Mouse (Mus musculus): Measurements from ENCODE around the gene Tada3. TPM values are rescaled to one million over a fixed set of nuclear protein-coding genes. Genes with fewer than 3 reads are reported as not detected.
A peak's percentile ranks its signal among the peaks of the same experiment; 100 is the strongest.

Gene Tada3
- polyA plus RNA-seq, 1 experiment from 2014 or later, result 78.5 TPM

- WGBS, result 2% methylated on average over 51 of the region's 51 CpGs
- H3K27me3 ChIP-seq (ENCODE audit: control insufficient read depth, insufficient read depth, low read length), result no peaks in the 10 kb centered on the region
- H3K4me2 ChIP-seq (ENCODE audit: low read depth, low read length), result peak overlapping the region; percentile 74
- H3K4me3 ChIP-seq (ENCODE audit: low read depth, low read length), result peak overlapping the region; percentile 34
- H3K9me3 ChIP-seq (ENCODE audit: control insufficient read depth, low read length), result no peaks in the 10 kb centered on the region
- peak overlapping the region; percentile 50 for H3K27ac ChIP-seq (ENCODE audit: low read depth, low read length)
- H3K9ac ChIP-seq (replicated peaks; ENCODE audit: low read depth, low read length), result peak overlapping the region; percentile 58
- peaks cover 5% of the 10 kb centered on the region; the same call in 1 of the 2 replicates for H3K4me1 ChIP-seq (ENCODE audit: control insufficient read depth, insufficient read depth, low read length)
- H3K36me3 ChIP-seq (ENCODE audit: control insufficient read depth, insufficient read depth, low read length), result peaks cover 33% of the 10 kb centered on the region
- peak; percentile 90 for ATAC-seq (ENCODE audit: low read depth)
Measured at GRCm38 (mm10) chr6:113392387-113393071, 14.8 kb upstream of the Tada3 start.

- peak overlapping the region; percentile 74 for H3K4me2 ChIP-seq (ENCODE audit: low read depth, low read length)
- peaks cover 5% of the 10 kb centered on the region; the same call in 1 of the 2 replicates for H3K4me1 ChIP-seq (ENCODE audit: control insufficient read depth, insufficient read depth, low read length)
- ATAC-seq (ENCODE audit: low read depth), result no peak
- H3K9me3 ChIP-seq (ENCODE audit: control insufficient read depth, low read length), result no peaks in the 10 kb centered on the region
- 22% methylated on average over 10 of the region's 10 CpGs for WGBS
- H3K27ac ChIP-seq (ENCODE audit: low read depth, low read length), result no peak overlapping the region
- peaks cover 38% of the 10 kb centered on the region for H3K36me3 ChIP-seq (ENCODE audit: control insufficient read depth, insufficient read depth, low read length)
- H3K4me3 ChIP-seq (ENCODE audit: low read depth, low read length), result peak overlapping the region; percentile 34
- peak overlapping the region; percentile 58 for H3K9ac ChIP-seq (replicated peaks; ENCODE audit: low read depth, low read length)
- no peaks in the 10 kb centered on the region for H3K27me3 ChIP-seq (ENCODE audit: control insufficient read depth, insufficient read depth, low read length)
Measured at GRCm38 (mm10) chr6:113392015-113392386, 14.3 kb upstream of the Tada3 start.

- H3K36me3 ChIP-seq (ENCODE audit: control insufficient read depth, insufficient read depth, low read length), result peaks cover 46% of the 10 kb centered on the region
- H3K4me2 ChIP-seq (ENCODE audit: low read depth, low read length), result no peak overlapping the region
- no peaks in the 10 kb centered on the region for H3K9me3 ChIP-seq (ENCODE audit: control insufficient read depth, low read length)
- no peak overlapping the region for H3K9ac ChIP-seq (replicated peaks; ENCODE audit: low read depth, low read length)
- 73% methylated on average over 3 of the region's 3 CpGs for WGBS
- peaks cover 5% of the 10 kb centered on the region; the same call in 1 of the 2 replicates for H3K4me1 ChIP-seq (ENCODE audit: control insufficient read depth, insufficient read depth, low read length)
- H3K27ac ChIP-seq (ENCODE audit: low read depth, low read length), result no peak overlapping the region
- ATAC-seq (ENCODE audit: low read depth), result no peak
- no peaks in the 10 kb centered on the region for H3K27me3 ChIP-seq (ENCODE audit: control insufficient read depth, insufficient read depth, low read length)
- H3K4me3 ChIP-seq (ENCODE audit: low read depth, low read length), result no peak overlapping the region
Measured at GRCm38 (mm10) chr6:113390715-113391114, 13.0 kb upstream of the Tada3 start.

GRCm38 (mm10) chr6:113388960-113389359 is 11.3 kb upstream of the Tada3 start, which contains the start of gene Ttll3:
Ttll3 (plus strand) TSS chr6:113389260.
- Histone ChIP-seq H3K4me2 (ENCODE audit: low read depth, low read length) (no peak within 1 kb of the TSS), H3K27ac (ENCODE audit: low read depth, low read length) (no peak within 1 kb of the TSS), H3K36me3 (ENCODE audit: control insufficient read depth, insufficient read depth, low read length) (peaks cover 56% of the 10 kb centered on the region), H3K9ac (replicated peaks; ENCODE audit: low read depth, low read length) (no peak within 1 kb of the TSS), H3K9me3 (ENCODE audit: control insufficient read depth, low read length) (no peaks in the 10 kb centered on the region), H3K4me3 (ENCODE audit: low read depth, low read length) (no peak within 1 kb of the TSS), H3K4me1 (ENCODE audit: control insufficient read depth, insufficient read depth, low read length) (peaks cover 5% of the 10 kb centered on the region; the same call in 1 of the 2 replicates), H3K27me3 (ENCODE audit: control insufficient read depth, insufficient read depth, low read length) (no peaks in the 10 kb centered on the region)
- 85% methylated on average over 8 of the region's 8 CpGs for WGBS
- no peak for ATAC-seq (ENCODE audit: low read depth)

GRCm38 (mm10) chr6:113386025-113386424 is 8.3 kb upstream of the Tada3 start:
- H3K27ac ChIP-seq (ENCODE audit: low read depth, low read length), result no peak overlapping the region
- H3K4me1 ChIP-seq (ENCODE audit: control insufficient read depth, insufficient read depth, low read length), result no peaks in the 10 kb centered on the region
- no peaks in the 10 kb centered on the region for H3K9me3 ChIP-seq (ENCODE audit: control insufficient read depth, low read length)
- H3K4me3 ChIP-seq (ENCODE audit: low read depth, low read length), result no peak overlapping the region
- 66% methylated on average over 3 of the region's 3 CpGs for WGBS
- no peaks in the 10 kb centered on the region for H3K27me3 ChIP-seq (ENCODE audit: control insufficient read depth, insufficient read depth, low read length)
- H3K9ac ChIP-seq (replicated peaks; ENCODE audit: low read depth, low read length), result no peak overlapping the region
- peak; percentile 77 for ATAC-seq (ENCODE audit: low read depth)
- H3K36me3 ChIP-seq (ENCODE audit: control insufficient read depth, insufficient read depth, low read length), result peaks cover 80% of the 10 kb centered on the region
- no peak overlapping the region for H3K4me2 ChIP-seq (ENCODE audit: low read depth, low read length)

- no peak for ATAC-seq (ENCODE audit: low read depth)
- H3K9ac ChIP-seq (replicated peaks; ENCODE audit: low read depth, low read length), result no peak overlapping the region
- 0 out of 2 replicates have a peak overlapping the region, but pooled peaks have one; percentile 28 for H3K27ac ChIP-seq (ENCODE audit: low read depth, low read length)
- WGBS, result 88% methylated on average over 11 of the region's 11 CpGs
- H3K36me3 ChIP-seq (ENCODE audit: control insufficient read depth, insufficient read depth, low read length), result peaks cover 81% of the 10 kb centered on the region
- H3K4me1 ChIP-seq (ENCODE audit: control insufficient read depth, insufficient read depth, low read length), result no peaks in the 10 kb centered on the region
- no peaks in the 10 kb centered on the region for H3K9me3 ChIP-seq (ENCODE audit: control insufficient read depth, low read length)
- H3K4me3 ChIP-seq (ENCODE audit: low read depth, low read length), result no peak overlapping the region
- no peaks in the 10 kb centered on the region for H3K27me3 ChIP-seq (ENCODE audit: control insufficient read depth, insufficient read depth, low read length)
- H3K4me2 ChIP-seq (ENCODE audit: low read depth, low read length), result no peak overlapping the region
Measured at GRCm38 (mm10) chr6:113385160-113385714, 7.6 kb upstream of the Tada3 start.

- H3K27me3 ChIP-seq (ENCODE audit: control insufficient read depth, insufficient read depth, low read length), result no peaks in the 10 kb centered on the region
- no peak overlapping the region for H3K4me3 ChIP-seq (ENCODE audit: low read depth, low read length)
- H3K4me1 ChIP-seq (ENCODE audit: control insufficient read depth, insufficient read depth, low read length), result no peaks in the 10 kb centered on the region
- peaks cover 73% of the 10 kb centered on the region for H3K36me3 ChIP-seq (ENCODE audit: control insufficient read depth, insufficient read depth, low read length)
- no peak overlapping the region for H3K4me2 ChIP-seq (ENCODE audit: low read depth, low read length)
- H3K9me3 ChIP-seq (ENCODE audit: control insufficient read depth, low read length), result no peaks in the 10 kb centered on the region
- no peak overlapping the region for H3K9ac ChIP-seq (replicated peaks; ENCODE audit: low read depth, low read length)
- peak; percentile 67 for ATAC-seq (ENCODE audit: low read depth)
- H3K27ac ChIP-seq (ENCODE audit: low read depth, low read length), result peak overlapping the region; percentile 44; the same call in 1 of the 2 replicates
- 78% methylated on average over 8 of the region's 8 CpGs for WGBS
Measured at GRCm38 (mm10) chr6:113384351-113384927, 6.8 kb upstream of the Tada3 start.

GRCm38 (mm10) chr6:113380480-113380879 is 2.8 kb upstream of the Tada3 start:
- Histone ChIP-seq H3K27me3 (ENCODE audit: control insufficient read depth, insufficient read depth, low read length) (no peaks in the 10 kb centered on the region), H3K36me3 (ENCODE audit: control insufficient read depth, insufficient read depth, low read length) (peaks cover 43% of the 10 kb centered on the region), H3K27ac (ENCODE audit: low read depth, low read length) (no peak overlapping the region), H3K4me2 (ENCODE audit: low read depth, low read length) (no peak overlapping the region), H3K9me3 (ENCODE audit: control insufficient read depth, low read length) (no peaks in the 10 kb centered on the region), H3K4me3 (ENCODE audit: low read depth, low read length) (no peak overlapping the region), H3K4me1 (ENCODE audit: control insufficient read depth, insufficient read depth, low read length) (peaks cover 12% of the 10 kb centered on the region), H3K9ac (replicated peaks; ENCODE audit: low read depth, low read length) (no peak overlapping the region)
- ATAC-seq (ENCODE audit: low read depth), result no peak
- WGBS, result 95% methylated on average over 11 of the region's 11 CpGs

- ATAC-seq (ENCODE audit: low read depth), result no peak
- 93% methylated on average over 6 of the region's 6 CpGs for WGBS
- H3K36me3 ChIP-seq (ENCODE audit: control insufficient read depth, insufficient read depth, low read length), result peaks cover 43% of the 10 kb centered on the region
Measured at GRCm38 (mm10) chr6:113379246-113379645, 1.6 kb upstream of the Tada3 start.

More at GRCm38 (mm10) chr6:113379246-113379645, 1.6 kb upstream of the Tada3 start:
- H3K9ac ChIP-seq (replicated peaks; ENCODE audit: low read depth, low read length), result no peak overlapping the region
- no peak overlapping the region for H3K27ac ChIP-seq (ENCODE audit: low read depth, low read length)
- H3K4me2 ChIP-seq (ENCODE audit: low read depth, low read length), result peak overlapping the region; percentile 98; the same call in 1 of the 2 replicates
- peak overlapping the region; percentile 96; the same call in 1 of the 2 replicates for H3K4me3 ChIP-seq (ENCODE audit: low read depth, low read length)
- H3K27me3 ChIP-seq (ENCODE audit: control insufficient read depth, insufficient read depth, low read length), result no peaks in the 10 kb centered on the region
- peaks cover 12% of the 10 kb centered on the region for H3K4me1 ChIP-seq (ENCODE audit: control insufficient read depth, insufficient read depth, low read length)
- no peaks in the 10 kb centered on the region for H3K9me3 ChIP-seq (ENCODE audit: control insufficient read depth, low read length)
